Mouse (Mus musculus) hindbrain, embryonic 15.5 days (tissue): ENCODE measurements around the gene Slc19a1. TPM values are rescaled to one million over a fixed set of nuclear protein-coding genes. Genes with fewer than 3 reads are reported as not detected.
A peak's percentile ranks its signal among the peaks of the same experiment; 100 is the strongest.

Source experiments
- ATAC-seq: fragments of 200-750 bp; cut with Nextera tagmentation; 2 replicates; pipeline ENCODE4 v1.8.0; 2017; ENCODE audit warnings: low read depth, moderate number of reproducible peaks, moderate TSS enrichment; ENCODE audit not compliant: low FRiP score
- H3K27ac ChIP-seq: fragments of 300-500 bp; sonication (generic); replicated peaks from 2 replicates; pipeline ENCODE4 v1.5.1; 2015; ENCODE audit warnings: mild to moderate bottlenecking, inconsistent platforms
- H3K27me3 ChIP-seq: fragments of 300-500 bp; sonication (generic); 2 replicates; pipeline ENCODE4 v1.6.1; 2015; ENCODE audit warnings: control low read depth, inconsistent platforms
- H3K36me3 ChIP-seq: fragments of 300-500 bp; sonication (generic); 2 replicates; pipeline ENCODE4 v1.6.1; 2015; ENCODE audit warnings: control low read depth, inconsistent platforms
- H3K4me1 ChIP-seq: fragments of 300-500 bp; sonication (generic); replicated peaks from 2 replicates; pipeline ENCODE4 v1.6.1; 2015; ENCODE audit warnings: control low read depth, inconsistent platforms
- H3K4me2 ChIP-seq: fragments of 300-500 bp; sonication (generic); 2 replicates; pipeline ENCODE4 v1.6.1; 2015; ENCODE audit warnings: moderate library complexity, mild to moderate bottlenecking, inconsistent platforms
- H3K4me3 ChIP-seq: fragments of 300-500 bp; sonication (generic); 2 replicates; pipeline ENCODE4 v1.5.1; 2015; ENCODE audit warnings: mild to moderate bottlenecking, inconsistent platforms
- H3K9ac ChIP-seq: fragments of 300-500 bp; sonication (generic); 2 replicates; pipeline ENCODE4 v1.6.1; 2015; ENCODE audit warnings: inconsistent platforms
- H3K9me3 ChIP-seq: fragments of 300-500 bp; sonication (generic); 2 replicates; pipeline ENCODE4 v1.6.1; 2016; ENCODE audit warnings: control low read depth, inconsistent platforms
- WGBS: fragments of 180-500 bp; shearing (Covaris S2); methylation state at CpG from one replicate; pipeline ENCODE4 v1.1.7; 2015; 5-methylcytosine and 5-hydroxymethylcytosine counted together
- polyA plus RNA-seq: library from polyadenylated mRNA; unstranded; fragments of >200 nt; fragmentation: Nextera tagmentation; extraction: Ambion mirVana; gene quantifications from 2 replicates; pipeline ENCODE4 v1.2.1, GENCODE M21; 2015

Gene Slc19a1
- polyA plus RNA-seq = 41.8 and 42.9 TPM in 2 replicates

GRCm38 (mm10) chr10:77031768-77032375, at the start of gene Slc19a1:
Gene Slc19a1 (plus strand): TSS chr10:77032241.
- Histone ChIP-seq H3K4me3 (peak within 1 kb of the TSS; percentile 66), H3K36me3 (no peaks in the 10 kb centered on the region), H3K9ac (peak within 1 kb of the TSS; percentile 67), H3K27ac (peak within 1 kb of the TSS; percentile 83), H3K27me3 (no peaks in the 10 kb centered on the region), H3K4me2 (peak within 1 kb of the TSS; percentile 73), H3K4me1 (peaks cover 18% of the 10 kb centered on the region), H3K9me3 (no peaks in the 10 kb centered on the region)
- ATAC-seq = peak; percentile 0; the same call in 1 of the 2 replicates
- WGBS = 36% methylated on average over 13 of the region's 13 CpGs

- H3K4me3 ChIP-seq = no peak overlapping the region
- H3K27ac ChIP-seq = no peak overlapping the region
- ATAC-seq = no peak
- no peaks in the 10 kb centered on the region for H3K36me3 ChIP-seq
- no peaks in the 10 kb centered on the region for H3K9me3 ChIP-seq
- H3K27me3 ChIP-seq = no peaks in the 10 kb centered on the region
- no peak overlapping the region for H3K9ac ChIP-seq
- WGBS = 89% methylated on average over 5 of the region's 5 CpGs
- no peaks in the 10 kb centered on the region for H3K4me1 ChIP-seq
- no peak overlapping the region for H3K4me2 ChIP-seq
Measured at GRCm38 (mm10) chr10:76988586-76988985, 43.5 kb upstream of the Slc19a1 start.

GRCm38 (mm10) chr10:76992456-76992855, 39.6 kb upstream of the Slc19a1 start:
- WGBS = 64% methylated on average over 3 of the region's 3 CpGs
- H3K27ac ChIP-seq = no peak overlapping the region
- H3K4me2 ChIP-seq = no peak overlapping the region
- H3K36me3 ChIP-seq = no peaks in the 10 kb centered on the region
- H3K27me3 ChIP-seq = no peaks in the 10 kb centered on the region
- no peak for ATAC-seq
- no peak overlapping the region for H3K9ac ChIP-seq
- no peak overlapping the region for H3K4me3 ChIP-seq
- H3K4me1 ChIP-seq = no peaks in the 10 kb centered on the region
- no peaks in the 10 kb centered on the region for H3K9me3 ChIP-seq

- H3K36me3 ChIP-seq = no peaks in the 10 kb centered on the region
- no peaks in the 10 kb centered on the region for H3K27me3 ChIP-seq
- no peak overlapping the region for H3K4me2 ChIP-seq
- WGBS = 67% methylated on average over 17 of the region's 17 CpGs
- no peak for ATAC-seq
- H3K4me1 ChIP-seq = 0 out of 2 replicates have a peak, but pooled peaks cover 3% of the 10 kb centered on the region
- no peak overlapping the region for H3K9ac ChIP-seq
- H3K4me3 ChIP-seq = no peak overlapping the region
- no peak overlapping the region for H3K27ac ChIP-seq
- H3K9me3 ChIP-seq = no peaks in the 10 kb centered on the region
Measured at GRCm38 (mm10) chr10:76997759-76998513, 34.1 kb upstream of the Slc19a1 start.

GRCm38 (mm10) chr10:77004936-77005335, 27.1 kb upstream of the Slc19a1 start:
- Histone ChIP-seq H3K36me3 (no peaks in the 10 kb centered on the region), H3K27me3 (no peaks in the 10 kb centered on the region), H3K4me3 (no peak overlapping the region), H3K9me3 (no peaks in the 10 kb centered on the region), H3K27ac (no peak overlapping the region), H3K4me2 (no peak overlapping the region), H3K4me1 (peaks cover 19% of the 10 kb centered on the region), H3K9ac (no peak overlapping the region)
- WGBS = 45% methylated on average over 7 of the region's 7 CpGs
- ATAC-seq = no peak

GRCm38 (mm10) chr10:77007433-77008108, 24.5 kb upstream of the Slc19a1 start:
- Histone ChIP-seq H3K27me3 (no peaks in the 10 kb centered on the region), H3K9ac (no peak overlapping the region), H3K27ac (peak overlapping the region; percentile 65), H3K4me1 (peaks cover 19% of the 10 kb centered on the region), H3K36me3 (no peaks in the 10 kb centered on the region), H3K4me3 (no peak overlapping the region), H3K4me2 (no peak overlapping the region), H3K9me3 (no peaks in the 10 kb centered on the region)
- no peak; the same call in 1 of the 2 replicates for ATAC-seq
- 31% methylated on average over 8 of the region's 8 CpGs for WGBS

- Histone ChIP-seq H3K4me3 (no peak overlapping the region), H3K36me3 (no peaks in the 10 kb centered on the region), H3K27ac (peak overlapping the region; percentile 65), H3K27me3 (no peaks in the 10 kb centered on the region), H3K9me3 (no peaks in the 10 kb centered on the region), H3K4me1 (peaks cover 19% of the 10 kb centered on the region), H3K4me2 (no peak overlapping the region), H3K9ac (0 out of 2 replicates have a peak overlapping the region, but pooled peaks have one; percentile 14)
- peak; percentile 76; the same call in 1 of the 2 replicates for ATAC-seq
- 21% methylated on average over 9 of the region's 9 CpGs for WGBS
Measured at GRCm38 (mm10) chr10:77008109-77008561, 23.9 kb upstream of the Slc19a1 start.

- H3K9me3 ChIP-seq = no peaks in the 10 kb centered on the region
- peaks cover 19% of the 10 kb centered on the region for H3K4me1 ChIP-seq
- no peak for ATAC-seq
- H3K4me2 ChIP-seq = no peak overlapping the region
- no peak overlapping the region for H3K4me3 ChIP-seq
- WGBS = 74% methylated on average over 3 of the region's 3 CpGs
- no peak overlapping the region for H3K9ac ChIP-seq
- no peaks in the 10 kb centered on the region for H3K36me3 ChIP-seq
- peak overlapping the region; percentile 59; the same call in 1 of the 2 replicates for H3K27ac ChIP-seq
- H3K27me3 ChIP-seq = no peaks in the 10 kb centered on the region
Measured at GRCm38 (mm10) chr10:77008698-77009097, 23.3 kb upstream of the Slc19a1 start.

GRCm38 (mm10) chr10:77011681-77012080, 20.4 kb upstream of the Slc19a1 start:
- H3K27me3 ChIP-seq = no peaks in the 10 kb centered on the region
- ATAC-seq = no peak
- H3K4me1 ChIP-seq = peaks cover 16% of the 10 kb centered on the region
- H3K9ac ChIP-seq = no peak overlapping the region
- no peaks in the 10 kb centered on the region for H3K36me3 ChIP-seq
- H3K9me3 ChIP-seq = no peaks in the 10 kb centered on the region
- H3K4me3 ChIP-seq = no peak overlapping the region
- 83% methylated on average over 4 of the region's 4 CpGs for WGBS
- H3K4me2 ChIP-seq = no peak overlapping the region
- H3K27ac ChIP-seq = no peak overlapping the region

GRCm38 (mm10) chr10:77016080-77016479, 16.0 kb upstream of the Slc19a1 start:
- no peak for ATAC-seq
- no peaks in the 10 kb centered on the region for H3K9me3 ChIP-seq
- H3K9ac ChIP-seq = no peak overlapping the region
- no peak overlapping the region for H3K4me3 ChIP-seq
- no peaks in the 10 kb centered on the region for H3K36me3 ChIP-seq
- H3K27me3 ChIP-seq = no peaks in the 10 kb centered on the region
- no peak overlapping the region for H3K4me2 ChIP-seq
- no peak overlapping the region for H3K27ac ChIP-seq
- H3K4me1 ChIP-seq = no peaks in the 10 kb centered on the region
- WGBS = 91% methylated on average over 7 of the region's 7 CpGs

- H3K9ac ChIP-seq = no peak overlapping the region
- no peak overlapping the region for H3K4me2 ChIP-seq
- no peaks in the 10 kb centered on the region for H3K36me3 ChIP-seq
- WGBS = 36% methylated on average over 8 of the region's 8 CpGs
- no peaks in the 10 kb centered on the region for H3K9me3 ChIP-seq
- no peaks in the 10 kb centered on the region for H3K27me3 ChIP-seq
- H3K4me3 ChIP-seq = no peak overlapping the region
- H3K4me1 ChIP-seq = no peaks in the 10 kb centered on the region
- no peak overlapping the region for H3K27ac ChIP-seq
- no peak for ATAC-seq
Measured at GRCm38 (mm10) chr10:77016499-77016898, 15.5 kb upstream of the Slc19a1 start.

- H3K4me1 ChIP-seq = no peaks in the 10 kb centered on the region
- 68% methylated on average over 2 of the region's 2 CpGs for WGBS
Measured at GRCm38 (mm10) chr10:77017061-77017460, 15.0 kb upstream of the Slc19a1 start.

More at GRCm38 (mm10) chr10:77017061-77017460, 15.0 kb upstream of the Slc19a1 start:
- Histone ChIP-seq H3K27ac (no peak overlapping the region), H3K4me3 (no peak overlapping the region), H3K27me3 (no peaks in the 10 kb centered on the region), H3K9me3 (no peaks in the 10 kb centered on the region), H3K4me2 (no peak overlapping the region), H3K36me3 (no peaks in the 10 kb centered on the region), H3K9ac (no peak overlapping the region)
- ATAC-seq = no peak
